Mouse (Mus musculus) bone marrow macrophage, adult 2 months (primary cell): ENCODE results near the gene Rps10.

Source experiments
- CTCF ChIP-seq: IDR thresholded peaks from 2 replicates; pipeline ENCODE4 v1.5.1; 2012; ENCODE audit warnings: low read depth, mild to moderate bottlenecking, low read length, moderate library complexity
- POLR2A ChIP-seq: IDR thresholded peaks from 2 replicates; pipeline ENCODE4 v1.6.1; 2012; ENCODE audit warnings: mild to moderate bottlenecking, low read depth, low read length, borderline replicate concordance

GRCm38 (mm10) chr17:27675453-27675852 is 39.0 kb upstream of the Rps10 start:
- TF ChIP-seq CTCF (no peak), POLR2A (no peak)
